Mouse (Mus musculus): ENCODE results near the gene Ube2k. TPM values are rescaled to one million over a fixed set of nuclear protein-coding genes. Genes with fewer than 3 reads are reported as not detected.

Gene Ube2k
- total and polyA plus RNA-seq, 3 experiments = 52.9 to 231 TPM; not detected in 1

DNA sequence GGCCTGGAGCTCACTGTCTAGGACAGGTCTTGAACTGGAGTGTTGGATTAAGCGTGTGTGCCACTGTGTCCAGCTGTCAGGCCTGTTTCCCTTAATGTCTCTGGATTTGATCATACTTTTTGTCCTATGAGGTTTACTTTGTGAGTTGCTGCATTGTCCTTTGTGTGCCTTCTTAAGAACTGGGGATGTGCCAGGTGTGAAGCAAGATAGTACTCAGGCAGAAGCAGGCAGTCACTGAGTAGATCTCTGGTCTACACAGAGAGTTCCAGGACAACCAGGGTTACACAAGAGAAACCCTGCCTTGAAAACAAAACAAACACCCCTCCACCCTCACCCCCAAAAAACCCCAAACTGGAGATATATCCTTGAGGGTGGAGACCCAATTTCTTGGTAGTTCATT, 12.6 kb downstream of the Ube2k start:
- H3K27me3 ChIP-seq (ENCODE audit: control insufficient read depth in 1 of 2, insufficient read depth in 2 of 2, low read length in 2 of 2) = no peaks in the 10 kb centered on the region
- peaks cover 67% of the 10 kb centered on the region for H3K79me2 ChIP-seq (ENCODE audit: control insufficient read depth, insufficient read depth, low read length, poor library complexity)
- peak; percentile 31; the same call in 1 of the 2 replicates for TF ChIP-seq TAL1 (IDR thresholded peaks at IDR 0.05; ENCODE audit: low read length)
- TF ChIP-seq ELF1 (IDR thresholded peaks at IDR 0.05; ENCODE audit: low read depth, low read length) = no peak
- no peak overlapping the region for H3K27ac ChIP-seq (ENCODE audit: control insufficient read depth, low read depth, low read length)
- no peak overlapping the region for H3K9ac ChIP-seq (ENCODE audit: control insufficient read depth, low read depth, low read length, poor library complexity, severe bottlenecking)
- peaks cover 5 to 7% of the 10 kb centered on the region in 2 experiments; a peak in 3 of 4 replicates for H3K4me1 ChIP-seq (ENCODE audit: control insufficient read depth in 1 of 2, insufficient read depth in 2 of 2, low read length in 2 of 2)
- no peak overlapping the region for H3K4me3 ChIP-seq (ENCODE audit: control insufficient read depth in 1 of 2, insufficient read depth in 1 of 2, low read depth in 2 of 2, low read length in 2 of 2)
- no peak for DNase-seq (ENCODE audit: low read depth, low spot score)
- no peaks in the 10 kb centered on the region for H3K9me3 ChIP-seq (replicated peaks; ENCODE audit: insufficient read depth, low read length)
- peaks cover 30 to 47% of the 10 kb centered on the region in 2 experiments for H3K36me3 ChIP-seq (ENCODE audit: control insufficient read depth in 1 of 2, insufficient read depth in 2 of 2, low read length in 2 of 2)

DNA sequence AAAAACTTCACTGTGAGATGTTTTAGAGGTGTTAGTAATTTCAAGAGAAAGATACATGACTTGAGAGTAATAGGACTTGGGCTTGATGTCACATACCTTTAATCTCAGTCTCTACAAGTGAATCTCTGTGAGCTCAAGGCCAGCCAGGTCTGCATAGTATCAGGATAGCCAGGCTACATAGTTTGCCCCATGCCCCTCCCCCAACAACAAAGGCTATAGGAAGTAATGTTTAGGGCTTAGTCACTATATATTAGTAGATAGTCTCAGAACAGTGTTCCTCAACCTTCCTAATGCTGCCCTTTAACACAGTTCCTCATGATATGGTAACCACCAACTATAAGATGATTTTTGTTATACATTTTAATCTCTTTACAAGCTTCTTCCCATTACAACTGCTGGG, 20.1 kb downstream of the Ube2k start:
- Histone ChIP-seq H3K4me3 (ENCODE audit: control insufficient read depth in 1 of 2, insufficient read depth in 1 of 2, low read depth in 2 of 2, low read length in 2 of 2) (no peak overlapping the region), H3K9me3 (replicated peaks; ENCODE audit: insufficient read depth, low read length) (no peaks in the 10 kb centered on the region), H3K27ac (ENCODE audit: control insufficient read depth, low read depth, low read length) (no peak overlapping the region), H3K4me1 (ENCODE audit: control insufficient read depth in 1 of 2, insufficient read depth in 2 of 2, low read length in 2 of 2) (peaks cover 10 to 21% of the 10 kb centered on the region in 2 experiments), H3K9ac (ENCODE audit: control insufficient read depth, low read depth, low read length, poor library complexity, severe bottlenecking) (no peak overlapping the region), H3K27me3 (ENCODE audit: control insufficient read depth in 1 of 2, insufficient read depth in 2 of 2, low read length in 2 of 2) (no peaks in the 10 kb centered on the region), H3K79me2 (ENCODE audit: control insufficient read depth, insufficient read depth, low read length, poor library complexity) (peaks cover 59% of the 10 kb centered on the region), H3K36me3 (ENCODE audit: control insufficient read depth in 1 of 2, insufficient read depth in 2 of 2, low read length in 2 of 2) (peaks cover 25 to 33% of the 10 kb centered on the region in 2 experiments)
- peak; percentile 57 for DNase-seq (ENCODE audit: low read depth, low spot score)
- TF ChIP-seq ETS1 (IDR thresholded peaks at IDR 0.05; ENCODE audit: low read depth, low read length) (no peak), SIN3A (IDR thresholded peaks at IDR 0.05; ENCODE audit: low read length) (no peak), MAX (IDR thresholded peaks at IDR 0.05; ENCODE audit: low read length) (no peak), CHD2 (IDR thresholded peaks at IDR 0.05; ENCODE audit: low read length) (no peak), ZC3H11A (IDR thresholded peaks at IDR 0.05; ENCODE audit: low read depth, low read length) (no peak), USF2 (IDR thresholded peaks at IDR 0.05; ENCODE audit: borderline replicate concordance in 1 of 2, insufficient read depth in 1 of 2, low read depth in 1 of 2, low read length in 2 of 2) (no peak), ZNF384 (IDR thresholded peaks at IDR 0.05; ENCODE audit: low read depth, low read length) (no peak), GABPA (IDR thresholded peaks at IDR 0.05; ENCODE audit: low read depth, low read length) (no peak), SMC3 (IDR thresholded peaks at IDR 0.05; ENCODE audit: low read depth, low read length) (no peak), NRF1 (IDR thresholded peaks at IDR 0.05; ENCODE audit: insufficient read depth, low read depth, low read length, poor library complexity, severe bottlenecking) (no peak), MYC (IDR thresholded peaks at IDR 0.05; ENCODE audit: low read depth, low read length) (no peak), UBTF (IDR thresholded peaks at IDR 0.05; ENCODE audit: borderline replicate concordance, insufficient read depth, low read depth, low read length) (no peak), MAZ (IDR thresholded peaks at IDR 0.05; ENCODE audit: low read depth, low read length) (no peak), ZKSCAN1 (IDR thresholded peaks at IDR 0.05; ENCODE audit: low read depth, low read length) (no peak), TAL1 (IDR thresholded peaks at IDR 0.05; ENCODE audit: low read length) (no peak), E2F4 (IDR thresholded peaks at IDR 0.05; ENCODE audit: borderline replicate concordance, low read depth, low read length) (no peak)
